Mouse (Mus musculus): ENCODE results near the gene Ylpm1. TPM values are rescaled to one million over a fixed set of nuclear protein-coding genes. Genes with fewer than 3 reads are reported as not detected.

Ylpm1 gene
- 23.0 and 26.2 TPM in 2 replicates for polyA plus RNA-seq (2015; fragmentation: Nextera tagmentation; extraction: Ambion mirVana)

DNA sequence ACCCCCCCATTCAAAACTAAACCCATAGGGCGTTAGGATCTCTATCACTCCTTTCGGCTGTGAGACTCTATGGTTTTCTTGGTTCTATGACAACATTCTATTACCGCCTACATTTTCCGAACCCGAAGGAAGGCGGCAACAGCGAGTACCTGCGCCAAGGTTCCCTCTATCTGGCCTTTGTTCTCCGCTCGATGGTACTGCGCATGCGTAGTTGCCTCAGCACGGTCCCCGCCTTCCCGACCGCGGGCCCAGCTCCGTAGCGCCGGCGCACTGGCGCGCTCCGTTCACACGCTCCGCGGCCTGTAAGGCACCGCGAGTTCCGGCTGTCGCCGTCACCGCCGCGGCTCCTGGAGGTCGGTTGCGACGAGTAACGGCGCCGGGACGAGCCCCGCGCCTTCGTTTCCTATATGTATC lies at the start of gene Ylpm1:
Ylpm1 (plus strand) TSS at position 239 of the 414 bp plus-strand sequence.
- Histone ChIP-seq H3K27ac (peak within 1 kb of the TSS; percentile 90), H3K9me3 (no peaks in the 10 kb centered on the region), H3K4me2 (peak within 1 kb of the TSS; percentile 83), H3K27me3 (no peaks in the 10 kb centered on the region), H3K4me1 (peaks cover 20% of the 10 kb centered on the region), H3K36me3 (no peaks in the 10 kb centered on the region), H3K9ac (peak within 1 kb of the TSS; percentile 91), H3K4me3 (peak within 1 kb of the TSS; percentile 96)
- 0% methylated on average over 45 of the region's 45 CpGs for WGBS
- peak; percentile 98 for ATAC-seq (ENCODE audit: insufficient number of reproducible peaks, low FRiP score, low TSS enrichment, low read depth)

GRCm38 (mm10) chr12:84947894-84948583 lies 48.1 kb upstream of the Ylpm1 start:
- Histone ChIP-seq H3K4me3 (no peak overlapping the region), H3K4me1 (no peaks in the 10 kb centered on the region), H3K4me2 (no peak overlapping the region), H3K36me3 (peaks cover 42% of the 10 kb centered on the region), H3K9me3 (no peaks in the 10 kb centered on the region), H3K9ac (no peak overlapping the region), H3K27me3 (no peaks in the 10 kb centered on the region), H3K27ac (no peak overlapping the region)
- ATAC-seq (ENCODE audit: insufficient number of reproducible peaks, low FRiP score, low TSS enrichment, low read depth), result no peak
- WGBS, result 81% methylated on average over 2 of the region's 2 CpGs

DNA sequence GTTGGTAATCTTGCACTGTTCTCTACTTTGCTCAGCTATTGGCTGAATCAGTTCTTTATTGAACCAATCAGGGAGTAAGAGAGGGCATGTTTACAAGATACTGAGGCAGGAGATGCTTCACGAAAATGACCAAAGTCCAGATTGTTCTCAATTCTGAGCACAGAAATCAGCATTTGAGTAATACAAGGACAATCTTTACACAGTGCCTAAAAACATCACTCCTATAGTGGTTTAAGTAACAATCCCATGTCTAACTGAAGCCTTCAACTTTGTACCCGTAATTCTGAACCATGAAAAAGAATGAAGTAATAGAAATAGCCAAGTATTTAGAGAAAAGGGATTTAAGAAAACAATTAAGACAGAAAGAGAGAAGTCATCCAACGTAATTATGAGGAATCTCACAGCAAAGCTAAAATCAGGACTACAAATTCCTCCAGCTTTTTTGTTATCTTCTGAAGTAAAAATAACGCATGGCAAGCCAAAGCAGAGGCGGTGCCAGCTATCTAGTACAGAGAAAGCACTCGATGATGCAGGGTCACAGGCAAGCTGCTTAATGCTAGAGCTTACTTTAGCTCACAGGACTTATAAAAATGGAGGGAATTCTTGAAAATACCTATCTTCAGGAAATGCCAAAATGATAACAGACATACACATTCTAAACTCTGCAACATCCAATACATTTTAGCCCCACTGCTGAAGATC lies 47.4 kb upstream of the Ylpm1 start:
- no peak overlapping the region for H3K4me3 ChIP-seq
- H3K27me3 ChIP-seq, result no peaks in the 10 kb centered on the region
- 93% methylated on average over 6 of the region's 6 CpGs for WGBS
- ATAC-seq (ENCODE audit: insufficient number of reproducible peaks, low FRiP score, low TSS enrichment, low read depth), result no peak
- H3K9ac ChIP-seq, result no peak overlapping the region
- no peaks in the 10 kb centered on the region for H3K9me3 ChIP-seq
- peaks cover 35% of the 10 kb centered on the region for H3K36me3 ChIP-seq
- H3K4me2 ChIP-seq, result no peak overlapping the region
- H3K27ac ChIP-seq, result no peak overlapping the region
- no peaks in the 10 kb centered on the region for H3K4me1 ChIP-seq

DNA sequence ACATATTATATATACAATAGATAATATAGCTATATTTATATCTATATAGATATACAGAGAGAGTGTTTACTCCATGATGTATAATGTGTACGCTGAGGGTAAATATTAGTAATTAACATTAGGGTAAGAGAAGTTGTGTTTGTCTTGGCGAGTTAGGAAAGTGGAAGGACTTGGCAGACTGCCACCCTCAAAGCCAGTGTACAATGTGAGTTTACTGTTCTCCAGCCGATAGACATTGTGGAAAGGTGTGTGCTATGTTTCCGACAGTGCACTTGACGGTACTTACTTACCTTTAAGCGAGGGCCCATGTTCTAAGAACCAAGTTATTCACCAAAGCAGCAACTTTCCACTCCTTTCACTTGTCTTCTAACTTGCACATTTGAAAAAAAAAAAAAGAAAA lies 45.4 kb upstream of the Ylpm1 start:
- Histone ChIP-seq H3K4me1 (no peaks in the 10 kb centered on the region), H3K27me3 (no peaks in the 10 kb centered on the region), H3K4me2 (no peak overlapping the region), H3K9ac (no peak overlapping the region), H3K36me3 (peaks cover 24% of the 10 kb centered on the region), H3K4me3 (no peak overlapping the region), H3K9me3 (no peaks in the 10 kb centered on the region), H3K27ac (no peak overlapping the region)
- ATAC-seq (ENCODE audit: insufficient number of reproducible peaks, low FRiP score, low TSS enrichment, low read depth), result no peak
- WGBS, result 85% methylated on average over 6 of the region's 6 CpGs

DNA sequence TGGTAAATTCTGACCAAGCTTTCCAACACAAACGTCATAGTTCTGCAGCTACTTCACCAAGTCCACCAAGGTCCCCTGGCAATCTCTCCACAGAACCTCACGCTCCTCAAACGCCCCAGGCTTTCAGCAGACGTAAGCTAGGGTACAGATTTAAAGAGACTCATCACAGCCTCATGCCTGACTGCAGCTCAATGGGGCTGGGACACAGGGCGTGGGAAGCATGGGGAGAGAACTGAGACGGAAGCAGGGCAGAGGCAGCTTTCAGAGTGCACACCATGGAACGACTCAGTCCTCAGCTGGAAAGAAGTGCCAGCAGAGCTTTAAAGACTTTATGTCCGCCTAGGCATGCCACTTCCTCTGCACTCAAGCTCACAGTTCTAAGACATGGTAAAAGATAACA lies 44.6 kb upstream of the Ylpm1 start:
- H3K4me3 ChIP-seq, result no peak overlapping the region
- no peak overlapping the region for H3K4me2 ChIP-seq
- no peaks in the 10 kb centered on the region for H3K9me3 ChIP-seq
- H3K36me3 ChIP-seq, result peaks cover 21% of the 10 kb centered on the region
- no peak overlapping the region for H3K27ac ChIP-seq
- no peaks in the 10 kb centered on the region for H3K4me1 ChIP-seq
- no peak overlapping the region for H3K9ac ChIP-seq
- WGBS, result 73% methylated on average over 8 of the region's 8 CpGs
- ATAC-seq (ENCODE audit: insufficient number of reproducible peaks, low FRiP score, low TSS enrichment, low read depth), result no peak
- no peaks in the 10 kb centered on the region for H3K27me3 ChIP-seq

- no peak overlapping the region for H3K4me3 ChIP-seq
- no peak overlapping the region for H3K27ac ChIP-seq
- no peak overlapping the region for H3K9ac ChIP-seq
- WGBS, result 85% methylated on average over 1 of the region's 1 CpGs
- H3K4me2 ChIP-seq, result no peak overlapping the region
- H3K36me3 ChIP-seq, result peaks cover 18% of the 10 kb centered on the region
- H3K4me1 ChIP-seq, result no peaks in the 10 kb centered on the region
- no peak for ATAC-seq (ENCODE audit: insufficient number of reproducible peaks, low FRiP score, low TSS enrichment, low read depth)
- no peaks in the 10 kb centered on the region for H3K9me3 ChIP-seq
- no peaks in the 10 kb centered on the region for H3K27me3 ChIP-seq
These were observed 43.8 kb upstream of the Ylpm1 start for GRCm38 (mm10) chr12:84952351-84952750.

- Histone ChIP-seq H3K36me3 (0 out of 2 replicates have a peak, but pooled peaks cover 3% of the 10 kb centered on the region), H3K4me2 (no peak overlapping the region), H3K27me3 (no peaks in the 10 kb centered on the region), H3K9ac (no peak overlapping the region), H3K27ac (no peak overlapping the region), H3K4me3 (no peak overlapping the region), H3K9me3 (no peaks in the 10 kb centered on the region), H3K4me1 (no peaks in the 10 kb centered on the region)
- 87% methylated on average over 3 of the region's 3 CpGs for WGBS
- ATAC-seq (ENCODE audit: insufficient number of reproducible peaks, low FRiP score, low TSS enrichment, low read depth), result no peak
These were observed 39.8 kb upstream of the Ylpm1 start for GRCm38 (mm10) chr12:84956317-84956716.

DNA sequence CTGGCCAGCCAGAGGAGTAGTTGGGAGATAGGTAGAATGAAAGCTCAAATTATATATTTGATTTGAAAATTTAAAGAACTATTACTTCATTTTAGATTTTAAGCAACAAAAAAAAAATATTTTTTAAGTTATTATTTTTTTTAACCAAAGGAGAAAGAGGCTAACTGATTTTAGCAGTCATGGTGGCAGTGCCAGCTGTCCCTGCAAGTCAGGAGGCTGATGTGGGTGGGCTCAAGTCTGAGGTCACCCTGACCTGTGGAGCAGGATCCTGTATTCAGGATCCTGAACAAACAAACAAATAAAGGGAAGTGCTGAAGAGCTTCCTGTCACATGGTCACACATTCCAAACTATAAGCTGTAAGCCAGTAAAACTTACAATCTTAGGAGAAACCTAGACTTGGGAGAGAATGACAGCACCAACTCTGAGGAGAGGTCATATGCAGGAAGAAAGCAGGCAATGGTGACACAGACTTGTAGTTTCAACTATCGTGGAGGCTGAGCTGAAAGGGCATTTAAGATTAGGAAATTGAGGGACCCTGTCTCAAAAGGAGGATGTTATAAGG lies 37.2 kb upstream of the Ylpm1 start:
- WGBS, result 85% methylated on average over 1 of the region's 1 CpGs
- H3K9me3 ChIP-seq, result no peaks in the 10 kb centered on the region
- H3K4me3 ChIP-seq, result no peak overlapping the region
- no peaks in the 10 kb centered on the region for H3K27me3 ChIP-seq
- H3K4me1 ChIP-seq, result no peaks in the 10 kb centered on the region
- 0 out of 2 replicates have a peak, but pooled peaks cover 6% of the 10 kb centered on the region for H3K36me3 ChIP-seq
- no peak overlapping the region for H3K4me2 ChIP-seq
- H3K9ac ChIP-seq, result no peak overlapping the region
- no peak overlapping the region for H3K27ac ChIP-seq
- ATAC-seq (ENCODE audit: insufficient number of reproducible peaks, low FRiP score, low TSS enrichment, low read depth), result no peak

DNA sequence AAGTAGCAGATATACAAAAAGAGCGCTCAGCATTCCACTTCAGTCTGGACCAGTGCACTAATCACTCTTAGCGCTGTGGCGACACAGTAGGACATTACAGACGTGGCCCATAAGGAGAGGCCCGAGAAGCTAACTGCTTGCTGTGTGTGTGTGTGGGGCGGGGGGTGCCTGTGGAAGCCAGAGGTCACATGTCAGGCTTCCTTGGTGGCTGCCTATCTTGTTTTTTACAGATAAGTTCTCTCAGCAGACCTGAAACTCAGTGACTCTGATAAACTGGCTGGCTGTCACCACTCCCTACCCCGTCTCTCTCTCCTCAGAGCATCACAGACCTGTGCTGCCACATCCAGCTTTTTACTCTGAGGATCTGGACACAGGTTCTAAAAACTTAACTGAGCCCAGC lies 33.5 kb upstream of the Ylpm1 start:
- 0 out of 2 replicates have a peak, but pooled peaks cover 11% of the 10 kb centered on the region for H3K36me3 ChIP-seq
- H3K9ac ChIP-seq, result no peak overlapping the region
- no peak overlapping the region for H3K27ac ChIP-seq
- 84% methylated on average over 7 of the region's 7 CpGs for WGBS
- no peak overlapping the region for H3K4me2 ChIP-seq
- no peaks in the 10 kb centered on the region for H3K4me1 ChIP-seq
- H3K27me3 ChIP-seq, result no peaks in the 10 kb centered on the region
- H3K4me3 ChIP-seq, result no peak overlapping the region
- no peak for ATAC-seq (ENCODE audit: insufficient number of reproducible peaks, low FRiP score, low TSS enrichment, low read depth)
- no peaks in the 10 kb centered on the region for H3K9me3 ChIP-seq

DNA sequence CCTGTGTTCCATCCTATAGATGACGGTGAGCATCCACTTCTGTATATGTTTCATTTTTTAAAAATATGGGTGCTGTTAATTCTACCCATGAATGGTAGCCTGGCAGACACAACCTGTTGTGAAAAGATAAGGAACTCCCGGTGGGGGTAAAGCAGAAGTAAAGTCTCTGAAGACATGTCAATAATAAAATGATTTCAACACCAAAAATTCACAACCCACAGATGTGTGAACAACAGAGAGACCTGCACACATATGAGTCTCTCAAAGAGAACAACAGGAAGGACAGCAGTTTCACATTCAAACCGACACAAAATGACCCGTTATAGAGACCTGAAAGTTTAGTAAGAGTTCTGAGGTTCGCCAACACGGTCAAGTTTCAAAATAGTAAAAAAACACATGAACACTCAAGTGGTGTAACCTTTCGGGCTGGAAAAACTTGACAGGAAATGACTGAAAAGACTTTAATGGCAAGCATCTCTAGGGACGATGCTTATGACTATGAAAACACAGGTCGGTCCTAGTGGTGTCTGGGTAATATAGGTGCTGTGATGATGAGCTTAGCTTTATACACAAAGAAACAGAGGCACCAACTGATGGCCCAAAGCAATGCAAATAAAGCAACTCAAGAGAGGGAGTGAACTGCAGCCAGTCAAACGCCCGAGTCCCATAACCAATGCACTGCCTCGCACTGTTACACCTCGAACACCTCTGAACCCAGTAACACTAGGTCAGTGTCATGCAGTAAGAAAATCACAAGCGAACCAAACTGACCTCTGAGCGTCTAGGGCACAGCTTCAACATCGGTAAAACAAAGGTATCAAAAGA lies 27.1 kb upstream of the Ylpm1 start:
- WGBS, result 84% methylated on average over 16 of the region's 16 CpGs
- Histone ChIP-seq H3K9ac (no peak overlapping the region), H3K4me3 (peak overlapping the region; percentile 85), H3K27me3 (no peaks in the 10 kb centered on the region), H3K27ac (no peak overlapping the region), H3K4me1 (peaks cover 19% of the 10 kb centered on the region), H3K36me3 (peaks cover 11% of the 10 kb centered on the region), H3K9me3 (no peaks in the 10 kb centered on the region), H3K4me2 (peak overlapping the region; percentile 80)
- no peak for ATAC-seq (ENCODE audit: insufficient number of reproducible peaks, low FRiP score, low TSS enrichment, low read depth)

DNA sequence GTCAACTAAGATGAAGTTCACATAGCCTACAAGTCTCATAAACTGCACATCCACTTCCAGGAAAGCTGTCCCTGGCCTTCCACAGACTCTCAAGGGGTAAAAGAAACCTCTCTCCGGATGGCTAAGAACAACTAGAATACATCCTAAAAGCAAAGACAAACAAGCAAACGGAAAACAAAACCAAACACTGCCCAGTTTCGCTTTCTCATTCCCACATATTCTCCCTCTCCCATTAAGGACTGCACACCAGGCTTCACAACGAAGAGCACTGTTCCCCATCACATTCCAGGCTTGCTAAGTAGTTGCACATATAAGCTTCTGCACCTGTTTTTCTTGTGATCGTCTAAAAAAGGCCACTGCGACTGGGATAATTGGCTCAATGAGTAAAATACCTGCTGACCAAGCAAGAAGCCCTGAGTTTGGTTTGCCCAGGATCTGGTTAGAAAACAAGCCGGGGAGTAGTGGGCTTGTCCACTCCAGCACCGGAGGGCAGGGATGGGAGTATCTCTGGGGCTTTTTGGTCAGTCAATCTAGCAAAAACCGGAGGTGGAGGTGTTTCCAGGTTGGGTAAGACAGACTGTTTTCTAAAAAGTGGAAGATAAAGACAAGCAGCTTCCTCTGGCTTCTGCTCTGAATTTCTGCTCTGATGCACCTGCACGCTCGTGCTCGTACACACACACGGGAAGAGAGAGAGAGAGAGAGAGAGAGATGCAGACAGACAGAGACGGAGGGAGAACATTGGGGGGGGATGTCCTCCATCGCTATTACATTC lies 26.3 kb upstream of the Ylpm1 start:
- H3K36me3 ChIP-seq, result peaks cover 16% of the 10 kb centered on the region
- 0 out of 2 replicates have a peak overlapping the region, but pooled peaks have one; percentile 47 for H3K27ac ChIP-seq
- peaks cover 19% of the 10 kb centered on the region for H3K4me1 ChIP-seq
- H3K9me3 ChIP-seq, result no peaks in the 10 kb centered on the region
- WGBS, result 22% methylated on average over 15 of the region's 15 CpGs
- peak overlapping the region; percentile 85 for H3K4me3 ChIP-seq
- H3K4me2 ChIP-seq, result peak overlapping the region; percentile 80
- no peak for ATAC-seq (ENCODE audit: insufficient number of reproducible peaks, low FRiP score, low TSS enrichment, low read depth)
- H3K27me3 ChIP-seq, result no peaks in the 10 kb centered on the region
- H3K9ac ChIP-seq, result peak overlapping the region; percentile 62
